Mouse (Mus musculus) layer of hippocampus, adult 9-11 months (tissue): Measurements from ENCODE around the gene Auh.

Experiments
- DNase-seq: peaks from one replicate; pipeline ENCODE4 v3.0.0; 2022

Auh gene

GRCm38 (mm10) chr13:52793434-52793989 lies 136.0 kb downstream of the Auh start:
- DNase-seq = no peak

- DNase-seq = no peak
Measured at GRCm38 (mm10) chr13:52792242-52792844, 137.1 kb downstream of the Auh start.

DNA sequence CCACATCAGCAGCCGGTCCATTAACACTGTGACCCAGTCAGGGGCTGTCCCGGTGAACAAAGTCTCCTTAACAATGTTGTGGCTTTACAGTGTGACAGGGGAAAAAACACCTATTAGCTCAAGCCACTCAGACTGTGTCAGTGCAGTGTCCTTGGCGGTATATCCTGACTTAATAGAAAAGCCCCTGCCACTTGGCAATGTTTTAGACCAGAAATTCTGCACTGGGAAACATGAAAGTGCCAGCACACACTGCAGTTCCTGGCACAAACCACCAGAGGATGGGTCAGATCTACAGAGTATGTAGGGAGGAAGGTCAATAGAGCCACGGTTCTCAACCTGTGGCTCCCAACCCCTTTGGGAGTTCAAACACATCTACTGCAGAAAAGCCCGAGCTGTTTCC lies 138.6 kb downstream of the Auh start:
- DNase-seq = no peak
